Mouse (Mus musculus) spleen, adult 18-20 months (tissue): ENCODE results near the gene Zmiz1.

ENCODE experiments used
- DNase-seq, 2 experiments: peaks; one replicate each; pipeline ENCODE4 v3.0.0; 2022; ENCODE audit warnings: mixed read lengths in 2 of 2

Gene Zmiz1

DNA sequence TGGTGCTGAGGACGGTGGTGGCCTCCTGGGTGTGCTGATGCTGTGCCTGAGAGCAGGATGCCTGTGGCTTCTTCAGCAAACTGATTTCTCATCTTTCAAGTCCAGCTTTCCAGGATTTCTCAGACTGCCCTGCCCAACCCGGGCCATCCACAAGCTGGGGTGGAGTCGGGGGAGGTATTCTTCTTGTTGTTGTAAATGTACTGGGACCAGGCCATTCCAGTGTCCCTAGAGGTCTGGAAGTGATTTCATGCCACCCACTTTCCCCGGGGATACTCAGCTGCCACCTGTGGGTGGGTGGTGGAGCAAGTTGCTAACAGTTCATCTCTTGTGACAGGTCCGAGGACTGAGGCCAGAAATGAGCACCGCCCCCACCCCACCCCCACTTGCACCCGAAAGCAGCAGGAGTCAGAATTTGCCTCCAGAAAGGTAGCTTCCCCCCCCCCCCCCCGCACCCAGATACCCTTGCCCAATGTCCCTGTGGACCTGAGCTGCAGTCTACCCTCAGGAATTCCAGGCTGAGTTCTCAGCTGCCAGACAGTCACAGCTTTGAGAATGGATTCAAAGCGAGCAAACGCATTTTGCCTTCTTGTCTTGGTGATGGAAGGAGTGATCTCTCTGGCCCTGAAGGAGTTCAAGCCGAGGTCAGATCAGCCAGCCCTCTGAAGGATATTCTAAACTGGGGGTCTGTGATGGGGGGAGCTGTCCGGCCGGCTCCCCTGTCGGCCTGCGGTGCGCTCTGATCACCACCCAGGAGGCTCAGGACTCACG is 2.1 kb upstream of the Zmiz1 start:
- DNase-seq, result peak in 1 of 2 experiments; percentile 7

DNA sequence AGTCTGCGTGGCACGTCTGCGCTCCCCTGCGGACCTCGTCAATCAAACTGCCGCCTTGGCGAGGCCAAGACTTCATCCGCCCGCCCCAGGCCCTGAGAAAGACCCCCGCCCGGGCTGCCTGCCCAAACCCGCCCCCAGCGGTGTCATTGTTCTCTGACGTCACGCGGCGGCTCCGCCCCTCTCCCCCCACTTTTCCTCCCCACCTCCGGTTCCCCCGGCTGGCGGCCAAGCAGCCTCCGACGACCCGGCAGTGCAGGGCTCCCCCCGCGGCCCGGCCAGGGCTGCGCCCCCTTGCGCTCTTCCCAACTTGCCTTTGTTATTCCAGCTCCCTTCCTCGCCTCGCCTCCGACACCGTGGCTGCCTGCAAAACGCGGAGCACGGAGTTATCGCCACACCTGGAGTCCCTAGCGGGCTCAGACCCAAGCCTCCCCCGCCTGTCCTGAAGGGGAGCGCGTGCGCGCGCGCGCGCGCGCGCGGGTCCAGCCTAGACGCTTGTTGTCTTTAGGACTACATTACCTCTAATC is 1.5 kb upstream of the Zmiz1 start:
- DNase-seq, result peak; percentile 80 to 87

DNA sequence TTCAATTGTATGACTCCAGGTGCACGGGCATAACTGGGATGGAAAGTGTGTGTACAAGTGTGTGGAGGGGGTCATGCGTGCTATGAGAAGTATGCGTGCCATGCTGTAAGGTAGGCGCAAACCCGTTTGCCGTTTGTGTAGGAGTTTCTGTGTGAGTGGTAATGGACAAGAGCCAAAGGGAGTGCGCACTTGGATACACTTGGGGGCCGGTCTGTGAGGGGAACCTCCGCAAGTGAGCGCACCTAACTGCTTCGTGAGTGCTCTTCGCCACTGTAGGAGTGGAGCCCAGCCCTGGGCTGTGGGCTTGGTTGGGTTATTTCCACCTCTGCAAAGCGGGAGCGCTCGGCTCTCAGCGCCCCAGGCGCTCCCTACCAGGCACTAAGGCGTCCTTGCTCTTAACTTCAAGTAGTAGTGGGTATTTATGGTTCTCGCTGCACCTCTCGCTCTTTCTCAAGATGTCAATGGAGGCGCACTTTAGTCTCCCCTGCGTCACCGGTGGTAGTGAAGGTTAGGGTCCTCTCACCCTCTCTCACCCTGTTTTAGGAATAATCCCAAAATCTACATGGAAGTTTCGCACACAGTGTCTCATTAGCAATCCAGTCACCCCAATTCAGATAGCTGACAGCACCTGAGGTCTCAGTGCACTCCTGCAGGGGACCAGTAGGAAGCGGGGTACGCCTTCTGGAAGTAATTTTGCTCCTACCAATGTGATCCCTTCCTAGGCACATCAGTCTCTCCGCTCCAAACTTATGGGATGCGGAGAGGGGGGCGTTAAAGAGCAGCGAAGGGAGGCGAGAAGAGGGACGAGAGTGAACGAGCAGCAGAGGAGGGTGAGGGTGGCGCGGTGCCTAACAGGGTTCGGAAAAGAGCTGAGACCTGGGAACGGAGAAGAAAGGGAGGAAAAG is 622 bp upstream of the Zmiz1 start:
- no peak for DNase-seq

DNA sequence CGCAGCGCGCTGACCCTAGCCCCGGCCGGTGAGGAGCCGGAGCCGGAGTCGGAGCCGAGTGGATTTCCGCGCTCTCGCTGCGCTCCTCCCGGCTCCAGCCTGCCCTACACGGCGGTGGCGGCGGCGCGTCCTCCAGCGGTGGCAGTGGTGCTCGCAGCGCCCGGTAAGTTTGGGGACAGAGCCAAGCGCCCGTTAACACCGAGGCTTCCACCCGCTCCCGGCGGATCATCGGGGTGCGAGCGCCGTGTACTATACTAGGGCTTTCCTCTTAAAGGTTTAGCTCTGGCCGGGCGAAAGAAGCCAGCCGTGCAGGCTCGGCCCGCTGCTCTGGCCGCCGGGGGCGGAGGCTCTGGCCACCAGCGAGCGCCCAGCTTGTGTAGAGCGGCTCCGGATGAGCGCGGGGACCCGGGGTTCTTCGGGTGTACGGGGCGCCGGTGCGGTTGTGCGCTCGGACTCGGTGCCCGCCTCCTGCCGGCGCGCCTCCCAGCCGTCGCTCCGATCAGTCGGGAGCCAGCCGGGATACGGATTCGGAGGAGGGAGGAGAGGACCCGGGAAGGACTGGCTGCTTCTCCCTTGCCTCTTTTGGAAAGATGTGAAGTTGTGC is 511 bp downstream of the Zmiz1 start:
- DNase-seq, result peak in 1 of 2 experiments; percentile 77

DNA sequence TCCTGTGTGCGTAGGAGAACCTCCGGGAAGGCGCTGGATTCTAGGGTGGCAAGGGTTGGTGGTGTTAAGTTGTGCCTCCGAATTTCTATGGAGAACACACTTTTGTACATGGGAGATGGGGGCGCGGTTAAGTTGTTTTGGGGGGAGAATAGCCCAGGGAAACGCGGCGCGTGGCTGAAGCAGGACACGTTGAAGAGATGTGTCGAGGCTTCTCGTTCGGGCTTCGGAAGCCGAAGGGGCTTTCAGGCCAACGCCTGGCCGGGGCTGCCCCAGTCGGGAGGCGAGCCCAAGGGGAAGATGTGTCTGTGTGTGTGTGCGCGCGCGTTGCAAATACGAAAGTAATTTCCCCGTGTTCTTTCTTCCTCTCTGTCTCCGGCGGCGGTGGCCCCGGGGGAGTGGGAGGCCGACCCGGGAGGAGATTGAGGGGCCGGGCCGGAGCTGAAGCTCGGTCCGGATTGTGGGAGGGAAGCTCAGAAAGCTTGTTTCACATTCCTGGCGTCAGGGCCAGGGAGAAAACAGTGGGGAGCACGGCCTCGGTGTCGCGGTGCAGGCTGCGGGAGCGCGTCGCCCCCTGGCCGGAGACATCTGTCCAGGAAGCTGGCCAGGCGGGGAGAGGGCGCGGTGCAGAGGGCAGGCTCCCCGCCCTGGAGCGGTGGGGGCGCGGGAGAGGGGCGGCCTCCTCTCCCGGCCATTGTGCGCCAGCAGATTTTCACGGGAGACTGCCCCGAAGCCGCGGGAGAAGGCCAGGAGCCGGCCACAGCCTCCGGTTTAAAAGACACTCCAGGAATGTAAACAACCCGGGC is 1.2 kb downstream of the Zmiz1 start:
- DNase-seq, result peak; percentile 67 to 76

DNA sequence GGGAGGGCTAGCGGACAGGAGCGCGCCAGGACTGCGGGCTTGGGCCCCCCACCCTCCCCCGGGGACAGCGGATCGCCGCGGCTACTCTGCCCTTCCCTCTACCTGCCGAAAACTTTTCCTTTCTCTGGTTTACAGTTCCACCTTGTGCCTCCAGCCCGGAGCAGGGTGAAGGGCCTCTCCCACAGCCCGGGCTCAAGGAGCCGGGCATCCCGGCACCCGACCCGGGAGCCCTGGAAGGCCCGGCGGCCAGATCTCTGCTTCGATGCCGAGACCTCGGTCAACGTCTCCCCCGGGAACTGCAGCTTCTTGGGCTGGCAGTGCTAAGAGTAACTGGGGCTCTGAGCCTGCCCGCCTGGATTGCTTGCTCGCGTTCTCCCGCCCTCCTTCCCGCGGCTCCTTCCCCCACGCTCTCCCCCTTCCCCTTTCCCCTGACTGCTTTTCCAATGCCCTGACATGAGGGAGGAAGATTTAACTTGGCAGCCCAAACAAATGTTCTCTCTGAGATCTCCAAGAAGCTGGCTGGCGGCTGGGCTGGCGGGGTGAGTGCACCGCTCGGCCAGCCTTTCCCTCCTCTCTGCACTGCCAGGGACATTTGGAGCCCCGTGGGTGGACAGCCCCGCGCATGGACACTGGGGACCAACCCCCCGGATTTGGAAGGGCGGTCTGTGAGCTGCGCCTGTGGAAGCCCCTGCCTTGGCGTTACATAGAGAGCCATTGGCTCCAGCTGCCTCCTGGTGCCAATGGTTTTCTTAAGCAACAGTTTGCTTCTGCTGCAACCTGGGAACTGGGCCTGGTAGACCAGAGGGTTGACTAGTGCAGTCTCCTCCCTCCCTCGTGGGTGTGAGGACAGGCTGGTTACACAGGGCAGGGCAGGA is 2.1 kb downstream of the Zmiz1 start:
- no peak for DNase-seq

DNA sequence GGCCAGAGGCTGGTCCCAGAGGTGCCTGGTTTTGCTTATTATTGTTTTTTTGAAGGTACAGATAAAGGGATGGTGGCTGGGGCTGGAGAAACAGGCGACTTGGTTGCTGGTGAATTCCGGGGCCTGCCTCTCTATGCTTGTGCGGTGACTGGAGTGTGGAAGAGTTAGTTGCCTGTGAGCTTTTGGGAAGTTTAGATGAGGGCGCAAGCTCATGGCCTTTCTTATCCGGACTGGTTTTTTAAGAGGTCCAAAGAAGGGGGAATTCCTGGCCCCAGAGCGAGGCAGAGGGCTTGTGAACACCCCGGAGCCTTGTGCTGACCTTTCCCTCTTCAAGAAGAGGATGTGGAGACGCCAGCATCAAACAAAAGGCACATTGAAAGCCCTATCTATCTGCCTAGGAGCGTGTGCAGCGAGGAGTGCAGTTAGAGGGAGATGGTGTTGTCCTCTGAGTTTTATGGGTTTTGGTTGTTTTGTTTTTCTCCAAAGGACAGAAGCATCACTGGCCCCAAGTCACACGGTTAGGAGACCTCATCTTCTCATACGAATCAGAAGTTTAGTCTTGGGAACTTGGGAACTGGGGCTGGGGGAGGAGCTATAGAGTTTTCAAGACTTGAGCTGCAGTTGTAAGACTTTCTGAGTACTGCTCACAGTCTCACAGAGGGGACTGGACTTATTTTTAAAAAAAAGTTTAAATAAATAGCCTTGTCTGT is 2.8 kb downstream of the Zmiz1 start:
- DNase-seq, result no peak

DNA sequence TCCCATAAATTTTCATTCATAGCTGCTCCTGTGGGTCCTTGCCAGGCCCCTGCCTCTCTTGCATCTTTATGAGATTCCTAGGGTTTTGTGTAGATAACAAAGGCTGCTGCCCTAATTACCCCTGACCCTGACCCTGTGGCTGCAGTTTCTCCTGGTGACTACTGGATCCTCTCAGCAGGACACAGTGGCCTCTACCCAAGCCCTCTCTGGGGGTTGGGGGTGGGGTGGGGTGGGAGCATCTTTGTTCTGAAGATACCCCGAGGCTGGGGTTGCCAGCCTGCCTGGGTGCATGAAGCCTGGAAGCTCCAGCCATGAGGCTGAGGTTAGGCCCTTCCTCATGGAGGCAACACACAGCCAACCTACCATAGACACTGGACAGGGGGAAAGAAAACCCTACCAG is 4.0 kb downstream of the Zmiz1 start:
- no peak for DNase-seq

DNA sequence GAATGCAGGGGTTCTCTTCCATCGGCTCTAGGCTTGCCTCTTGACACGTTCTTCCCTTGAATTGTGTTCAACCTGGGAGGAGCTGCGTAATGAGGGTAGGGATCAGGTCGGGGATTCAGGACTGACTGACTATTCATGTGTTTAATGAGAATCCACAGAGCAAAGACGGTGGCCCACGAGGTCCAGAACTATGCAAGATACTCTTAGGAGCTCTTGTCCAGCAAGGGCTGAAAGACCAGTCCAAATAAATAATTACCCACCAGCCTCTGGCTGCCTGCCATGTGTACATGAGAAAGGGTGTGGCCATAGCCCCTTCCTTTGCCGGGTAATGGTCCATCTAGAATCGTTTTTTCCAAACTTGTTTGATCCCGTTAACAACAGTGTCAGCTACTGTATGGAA is 4.9 kb downstream of the Zmiz1 start:
- DNase-seq, result no peak

DNA sequence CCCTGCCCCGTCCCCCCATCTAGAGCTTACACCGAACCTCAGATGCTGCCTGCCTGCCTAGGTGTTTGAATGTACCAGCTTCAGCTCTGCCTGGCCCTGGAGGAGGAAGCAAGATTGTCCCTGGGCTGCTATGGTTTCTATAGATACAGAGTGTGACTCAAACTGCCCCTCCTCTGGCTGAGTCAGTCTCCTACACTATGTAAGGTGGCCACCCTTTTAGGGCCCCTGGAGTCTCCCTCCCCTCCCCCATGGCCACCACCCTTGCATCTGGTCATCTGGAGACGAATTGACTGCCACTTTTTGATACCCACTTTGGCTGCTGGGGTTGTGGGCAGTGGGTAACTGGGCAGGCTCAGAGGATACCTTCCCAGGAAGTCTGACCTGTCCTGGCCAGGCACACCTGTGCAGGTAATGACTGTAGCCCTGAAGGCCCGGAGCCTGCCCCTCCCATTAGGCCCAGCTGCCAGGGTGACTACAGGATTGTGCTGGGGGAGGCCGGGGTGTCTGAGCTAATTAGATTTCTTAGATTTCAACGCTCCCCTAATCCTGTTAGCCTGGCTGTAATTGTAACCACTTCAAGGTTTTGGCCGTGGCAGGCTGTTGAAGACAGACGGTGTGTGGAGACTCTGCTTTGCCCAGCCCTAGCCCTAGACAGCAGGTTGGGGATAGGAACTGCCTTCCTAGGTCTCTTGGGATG is 5.8 kb downstream of the Zmiz1 start:
- no peak for DNase-seq

DNA sequence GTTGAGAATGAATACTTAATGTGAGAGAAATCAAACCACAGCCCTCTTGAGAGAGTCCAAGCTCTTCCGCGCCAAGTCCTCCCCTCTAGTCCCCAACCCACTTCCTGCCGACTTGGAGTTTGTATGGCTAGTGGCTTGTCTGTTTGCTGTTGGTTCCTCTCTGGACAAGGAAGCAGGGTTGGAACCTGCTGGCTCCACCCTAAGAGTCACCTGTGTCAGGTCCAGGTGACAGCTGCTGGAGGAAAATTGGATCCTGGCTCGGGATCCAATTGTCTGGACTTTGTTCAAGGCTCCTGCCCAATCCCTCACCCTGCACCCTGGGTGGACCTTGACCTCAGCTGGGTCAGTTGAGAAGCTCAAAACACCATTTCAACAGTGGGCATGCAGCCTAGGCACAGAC is 7.4 kb downstream of the Zmiz1 start:
- DNase-seq, result no peak

DNA sequence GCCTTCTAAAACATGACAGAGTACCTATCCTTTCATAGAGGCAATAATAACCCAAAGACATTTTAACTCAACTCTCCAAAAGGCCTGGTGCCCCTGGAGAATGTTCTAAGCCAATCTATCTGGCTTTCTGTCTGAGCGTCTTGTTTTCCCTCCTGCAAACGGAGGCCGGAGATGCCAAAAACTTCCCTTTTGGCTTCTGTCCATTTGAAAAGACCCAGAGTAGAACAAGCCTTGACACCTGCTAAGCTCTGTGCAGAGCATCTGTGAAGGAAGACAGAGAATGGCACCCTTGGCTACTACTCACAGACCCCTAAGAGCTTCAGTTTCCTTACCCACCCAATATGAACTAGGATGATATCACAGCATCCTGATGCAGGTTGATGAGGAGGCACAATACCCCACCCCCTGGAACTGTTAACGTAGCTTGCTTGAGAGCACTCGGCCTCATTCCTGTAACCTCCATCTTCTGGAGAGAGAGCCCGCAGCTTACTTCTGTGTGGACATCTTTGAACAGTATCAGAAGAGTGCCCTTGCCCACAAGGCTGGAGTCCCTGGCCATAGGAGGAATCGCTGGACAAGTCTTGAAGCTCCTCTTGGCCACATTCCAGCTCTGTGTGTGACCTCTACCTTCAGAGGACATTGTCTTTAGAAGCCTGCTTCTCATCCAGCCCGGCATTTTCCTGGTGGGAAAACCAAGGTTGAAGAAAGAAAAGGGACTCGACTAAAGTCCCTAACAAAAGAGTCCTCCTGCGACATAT is 9.1 kb downstream of the Zmiz1 start:
- DNase-seq, result no peak

DNA sequence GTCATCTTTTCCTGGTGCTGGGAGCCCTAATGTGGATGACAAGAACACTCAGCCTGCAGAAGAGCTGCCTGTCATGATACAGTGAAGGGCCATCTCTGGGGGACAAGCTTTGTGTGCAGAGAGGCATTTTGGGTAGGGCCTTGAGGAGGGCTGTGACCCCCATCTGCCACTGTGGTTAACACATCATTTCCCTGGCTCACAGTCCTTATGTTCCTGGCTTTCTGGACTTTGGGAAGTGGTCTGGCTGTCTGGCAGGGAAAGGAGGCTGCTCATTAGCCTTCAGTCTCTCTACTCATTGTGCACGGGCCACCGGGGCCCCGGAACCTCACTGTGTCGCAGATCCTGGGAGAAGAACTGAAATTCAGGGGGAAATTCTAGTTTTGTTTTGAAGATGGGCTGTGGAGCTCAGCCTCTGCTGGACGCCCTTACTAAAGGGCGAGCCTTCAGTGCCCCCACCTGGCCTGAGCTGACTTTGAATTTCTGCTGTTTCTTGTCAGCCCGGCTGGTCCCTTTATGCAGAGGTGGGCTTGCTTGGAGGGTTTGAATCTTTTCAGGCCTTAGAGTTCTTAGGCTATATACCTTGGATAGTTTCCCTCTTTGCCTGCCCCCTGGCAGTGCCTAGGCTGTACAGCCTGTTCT is 10.0 kb downstream of the Zmiz1 start:
- no peak for DNase-seq

DNA sequence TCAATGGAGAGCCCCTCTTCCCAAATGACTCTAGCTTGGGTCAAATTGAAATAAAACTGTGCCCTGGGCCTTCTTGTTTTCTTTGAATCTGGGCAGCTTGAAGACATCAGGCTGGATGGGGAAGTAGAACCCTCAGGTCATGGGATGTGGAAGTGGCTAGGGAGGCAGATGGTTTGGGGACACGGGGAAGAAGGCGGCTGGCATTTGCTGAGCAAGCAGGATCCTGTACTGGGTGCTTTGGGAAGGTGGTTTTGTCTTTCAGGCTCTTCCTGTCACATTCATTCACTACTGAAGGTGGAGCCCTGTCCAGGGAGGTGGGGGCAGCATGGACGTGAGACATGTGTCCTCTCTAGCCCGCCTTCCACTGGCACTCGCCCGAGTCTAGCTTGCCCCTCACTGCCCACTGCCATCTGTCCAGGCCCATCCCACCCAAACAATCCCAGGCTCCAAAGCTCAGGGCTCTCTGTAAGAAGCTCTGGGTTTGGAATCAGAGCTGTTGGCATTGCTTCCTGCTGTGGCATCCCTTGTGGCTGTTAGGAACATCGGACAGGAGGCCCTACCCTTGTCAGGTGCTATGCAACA is 11.3 kb downstream of the Zmiz1 start:
- DNase-seq, result no peak

DNA sequence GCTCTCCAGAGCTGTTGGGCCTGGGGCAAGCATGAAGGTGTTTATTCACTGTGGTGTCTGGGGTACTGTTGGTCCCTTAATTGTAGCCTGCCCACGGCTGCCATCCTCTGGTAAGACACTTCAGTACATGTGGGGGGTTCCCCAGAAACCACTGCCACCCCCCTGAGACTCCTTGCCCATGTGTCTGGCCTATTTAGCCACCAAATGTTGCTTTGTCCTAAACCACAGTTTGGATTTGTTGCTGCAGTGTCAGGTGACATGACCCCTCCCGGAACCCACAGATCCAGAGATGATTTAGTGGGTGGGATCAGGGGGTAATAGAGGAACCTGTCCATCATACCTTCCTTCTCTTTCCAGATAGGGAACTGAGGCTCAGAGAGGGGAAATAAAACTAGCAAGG is 12.1 kb downstream of the Zmiz1 start:
- DNase-seq, result no peak

DNA sequence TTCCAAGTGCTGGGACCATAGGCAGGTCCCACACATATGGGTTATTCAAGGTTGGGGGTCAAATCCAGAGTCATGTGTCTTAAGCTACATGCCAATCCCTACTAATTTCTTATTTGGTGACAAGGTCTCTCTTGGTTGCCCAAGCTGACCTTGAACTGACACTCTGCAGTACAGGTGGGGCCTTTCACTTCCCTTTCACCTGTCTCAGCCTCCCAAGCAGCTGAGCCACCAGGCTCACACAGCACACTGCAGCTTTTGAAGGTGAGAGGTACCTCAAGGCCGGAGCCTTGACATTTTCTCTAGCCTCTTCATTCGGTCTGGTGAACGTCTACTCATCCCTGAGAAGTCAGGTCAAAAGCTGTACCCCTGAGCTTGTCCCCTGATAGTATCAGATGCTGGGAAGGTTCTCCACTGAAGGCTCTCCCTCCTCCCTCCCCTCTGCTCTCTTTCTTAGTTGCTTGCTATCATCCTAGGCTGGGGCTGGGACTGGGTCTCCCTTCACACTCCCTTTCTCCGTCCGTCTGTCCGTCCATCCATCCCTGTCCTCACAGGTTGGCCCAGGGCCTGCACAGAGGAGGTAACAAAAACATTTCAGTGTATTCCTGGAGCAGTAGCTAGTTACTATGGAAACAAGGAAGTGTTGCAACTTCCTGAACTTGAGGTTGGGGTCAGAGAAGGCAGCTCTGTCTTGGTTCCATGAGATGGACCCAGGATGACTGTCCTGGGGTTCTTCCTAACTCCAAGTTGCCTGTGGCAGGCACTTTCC is 13.3 kb downstream of the Zmiz1 start:
- no peak for DNase-seq

DNA sequence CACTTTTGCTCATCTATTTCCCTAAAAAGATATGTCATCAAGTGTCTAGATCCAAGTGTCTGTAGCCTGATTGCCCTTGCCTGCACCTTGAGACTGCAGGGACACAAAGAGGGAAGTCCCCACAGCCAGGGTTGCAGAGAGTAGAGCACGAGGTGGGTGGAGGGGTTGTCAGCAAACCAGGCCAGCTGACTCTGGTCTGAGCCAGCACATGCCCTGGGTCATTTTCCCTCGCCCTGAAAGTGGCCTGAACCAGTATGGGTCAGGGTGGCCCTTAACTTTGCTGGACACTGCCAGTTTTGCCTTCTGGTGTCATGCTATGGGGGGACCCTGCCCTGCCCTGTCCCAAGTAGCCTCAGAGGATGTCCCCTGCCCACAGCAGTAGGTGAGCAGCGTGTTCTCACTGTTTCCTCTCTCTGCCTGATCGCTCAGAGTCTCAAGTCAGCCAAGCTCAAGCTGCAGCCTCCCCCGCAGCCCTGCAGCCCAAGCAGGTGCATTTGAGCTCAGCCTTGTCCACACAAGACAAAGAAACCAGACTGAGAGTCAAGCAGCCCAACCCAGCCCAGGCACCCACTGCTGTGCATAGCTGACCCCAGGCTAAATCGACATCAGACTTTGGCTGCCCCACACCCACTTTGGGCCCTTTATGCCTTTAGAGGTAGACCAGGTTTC is 14.1 kb downstream of the Zmiz1 start:
- DNase-seq, result peak; percentile 68 to 72
